Mouse (Mus musculus) limb, embryonic 10.5 days (tissue): ENCODE measurements around the gene Emid1. TPM values are rescaled to one million over a fixed set of nuclear protein-coding genes. Genes with fewer than 3 reads are reported as not detected.

Experiments used
- DNase-seq: peaks from one replicate; pipeline ENCODE4 v3.0.0-alpha.2; 2017; ENCODE audit warnings: low spot score
- H3K27ac ChIP-seq: fragments of 300-500 bp; sonication (generic); 2 replicates; pipeline ENCODE4 v1.5.1; 2016; ENCODE audit warnings: mild to moderate bottlenecking
- H3K27me3 ChIP-seq: fragments of 300-500 bp; sonication (generic); 2 replicates; pipeline ENCODE4 v1.6.1; 2016; ENCODE audit warnings: low read depth, mild to moderate bottlenecking; ENCODE audit not compliant: poor library complexity, severe bottlenecking
- H3K36me3 ChIP-seq: fragments of 300-500 bp; sonication (generic); 2 replicates; pipeline ENCODE4 v1.6.1; 2016; ENCODE audit warnings: mild to moderate bottlenecking, moderate library complexity
- H3K4me1 ChIP-seq: fragments of 300-500 bp; sonication (generic); 2 replicates; pipeline ENCODE4 v1.6.1; 2016
- H3K4me3 ChIP-seq: fragments of 300-500 bp; sonication (generic); 2 replicates; pipeline ENCODE4 v1.5.1; 2016; ENCODE audit warnings: mild to moderate bottlenecking, moderate library complexity
- H3K9me3 ChIP-seq: fragments of 300-500 bp; sonication (generic); replicated peaks from 2 replicates; pipeline ENCODE4 v1.6.1; 2016; ENCODE audit warnings: mild to moderate bottlenecking
- WGBS: fragments of 180-500 bp; shearing (Covaris S2); methylation state at CpG from one replicate; pipeline ENCODE4 v1.1.7; 2016; 5-methylcytosine and 5-hydroxymethylcytosine counted together
- polyA plus RNA-seq: library from polyadenylated mRNA; unstranded; fragments of >200 nt; fragmentation: Nextera tagmentation; extraction: Ambion mirVana; gene quantifications from 2 replicates; pipeline ENCODE4 v1.2.1, GENCODE M21; 2016

Gene Emid1
- polyA plus RNA-seq, 1 experiment from 2014 or later: 12.3 TPM

DNA sequence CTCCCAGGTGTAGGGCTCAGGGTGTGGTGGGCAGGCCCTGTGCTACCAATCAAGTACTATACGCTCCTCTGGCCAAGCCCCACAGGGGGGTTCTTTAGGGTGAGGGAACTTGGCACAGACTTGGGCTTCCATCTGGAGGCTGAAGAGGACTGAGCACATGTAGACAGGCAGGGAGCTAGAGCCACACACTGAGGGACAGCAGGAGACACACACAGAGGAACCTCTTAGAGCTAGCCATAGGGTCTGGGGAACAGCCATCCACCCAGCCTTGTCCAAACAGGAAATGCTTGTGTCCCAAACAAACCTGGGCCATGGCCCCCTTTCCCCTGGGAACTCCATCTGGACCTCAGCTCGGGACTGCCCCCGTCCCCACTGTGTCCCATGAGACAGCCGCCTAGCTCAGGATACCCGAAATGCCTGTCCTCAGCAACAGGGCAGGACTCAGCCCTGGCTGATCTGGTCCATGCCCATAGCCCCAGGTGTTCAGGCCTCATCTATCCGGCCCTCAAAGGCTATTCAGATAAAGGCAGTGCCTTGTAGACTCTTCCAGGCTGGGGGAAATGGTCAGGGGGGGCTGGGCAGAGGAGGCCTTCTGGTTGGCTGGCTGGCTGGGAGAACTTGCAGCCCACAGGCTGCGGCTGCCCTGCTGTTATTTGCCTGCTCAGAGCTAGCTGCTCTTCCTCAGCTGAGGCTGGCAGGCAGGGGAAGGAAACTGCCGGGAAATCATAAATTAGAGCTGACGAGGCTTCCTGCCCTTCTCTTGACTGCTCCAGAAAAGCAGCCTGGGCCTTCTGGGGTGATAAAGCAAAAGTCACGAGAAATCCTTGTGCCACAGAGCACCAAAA, 3.1 kb upstream of the Emid1 start:
- WGBS: 30% methylated on average over 10 of the region's 10 CpGs
- DNase-seq: no peak
- peaks cover 42% of the 10 kb centered on the region for H3K27me3 ChIP-seq
- no peaks in the 10 kb centered on the region for H3K36me3 ChIP-seq
- peaks cover 42% of the 10 kb centered on the region for H3K4me1 ChIP-seq
- no peaks in the 10 kb centered on the region for H3K9me3 ChIP-seq
- no peak overlapping the region for H3K4me3 ChIP-seq
- peak overlapping the region; percentile 66 for H3K27ac ChIP-seq

DNA sequence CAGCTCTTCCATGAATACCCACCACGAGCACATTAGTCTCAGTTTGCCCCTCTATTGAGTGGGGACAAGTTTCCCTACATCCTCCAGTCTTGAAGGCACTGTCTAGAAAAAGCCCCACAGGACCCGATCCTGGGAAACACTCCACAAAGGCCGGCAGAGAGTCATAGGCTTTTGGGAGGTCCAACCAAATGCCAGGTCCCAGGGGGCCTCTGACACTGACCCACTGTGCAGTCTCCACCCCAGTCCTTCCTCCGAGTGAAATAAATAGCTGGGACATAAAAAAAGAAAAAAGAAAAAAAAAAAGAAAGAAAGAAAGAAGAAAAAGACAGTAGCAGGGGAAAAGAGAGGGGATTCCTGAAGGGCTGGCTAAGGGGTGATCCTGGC, 818 bp downstream of the Emid1 start:
- Histone ChIP-seq H3K27ac (no peak overlapping the region), H3K4me3 (peak overlapping the region; percentile 64), H3K9me3 (no peaks in the 10 kb centered on the region), H3K27me3 (peaks cover 48% of the 10 kb centered on the region), H3K4me1 (peaks cover 47% of the 10 kb centered on the region), H3K36me3 (no peaks in the 10 kb centered on the region)
- DNase-seq: no peak
- 35% methylated on average over 4 of the region's 4 CpGs for WGBS

DNA sequence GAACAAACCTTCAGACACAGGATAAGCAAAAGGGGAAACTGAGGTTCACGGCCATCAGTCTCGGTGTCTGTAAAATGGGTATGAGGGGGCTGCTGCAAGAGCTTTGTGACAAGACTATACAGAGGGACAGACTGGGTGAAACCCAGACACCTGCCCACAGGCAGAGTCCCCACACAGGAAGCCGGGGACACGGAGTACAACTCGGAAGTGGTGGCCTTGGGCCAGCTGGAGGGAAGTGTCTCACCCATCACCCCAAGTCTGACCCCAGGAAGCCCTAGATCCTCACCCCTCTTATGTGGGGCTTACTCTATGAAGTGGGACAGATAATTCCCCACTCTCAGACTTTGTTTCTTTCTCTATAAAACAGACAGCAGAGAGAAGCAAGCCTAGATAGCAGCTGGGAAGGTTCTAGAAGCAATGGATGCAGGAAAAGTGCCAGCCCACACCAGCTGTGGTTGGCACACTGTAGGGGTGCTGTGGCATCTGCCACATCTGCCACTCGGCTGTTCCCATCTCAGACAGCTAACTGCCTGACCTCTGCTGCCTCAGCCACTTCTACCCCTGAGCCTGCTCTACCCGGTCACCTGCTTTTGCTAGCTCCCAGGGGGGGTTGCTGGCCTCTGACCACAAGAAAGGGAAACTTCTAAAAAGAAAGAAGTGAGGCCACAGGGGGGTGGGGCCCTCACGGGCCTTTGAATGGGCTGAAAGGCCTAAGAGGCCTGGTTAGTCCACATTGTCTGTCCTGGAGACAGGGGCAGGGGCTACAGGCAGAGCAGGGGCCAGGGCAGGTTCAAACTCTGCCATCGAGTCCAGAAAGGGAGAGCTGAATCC, 1.4 kb downstream of the Emid1 start:
- Histone ChIP-seq H3K9me3 (no peaks in the 10 kb centered on the region), H3K36me3 (no peaks in the 10 kb centered on the region), H3K27me3 (peaks cover 48% of the 10 kb centered on the region), H3K27ac (no peak overlapping the region), H3K4me3 (no peak overlapping the region), H3K4me1 (peaks cover 43% of the 10 kb centered on the region)
- no peak for DNase-seq
- 66% methylated on average over 9 of the region's 9 CpGs for WGBS

DNA sequence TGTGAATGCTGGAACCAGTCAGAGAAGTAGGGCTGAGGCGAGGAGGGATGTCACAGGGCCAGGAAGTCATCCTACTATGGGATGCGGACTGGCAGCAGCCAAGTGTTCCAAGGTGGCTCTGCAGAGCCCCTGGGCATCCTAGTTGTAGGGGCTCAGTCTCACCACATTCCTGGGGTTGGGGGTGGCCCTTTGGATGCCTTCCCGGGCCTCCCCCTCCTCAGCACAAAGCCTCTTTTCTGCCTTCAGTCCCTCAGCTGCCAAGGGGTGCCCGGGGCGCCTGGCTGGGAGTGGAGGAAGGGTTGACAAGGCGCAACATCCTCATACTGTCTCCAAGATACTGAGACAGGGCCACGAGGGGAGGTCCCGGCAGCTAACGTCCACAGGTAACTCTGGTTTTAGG, 2.1 kb downstream of the Emid1 start:
- Histone ChIP-seq H3K4me3 (no peak overlapping the region), H3K4me1 (peaks cover 38% of the 10 kb centered on the region), H3K27ac (no peak overlapping the region), H3K9me3 (no peaks in the 10 kb centered on the region), H3K27me3 (peaks cover 48% of the 10 kb centered on the region), H3K36me3 (no peaks in the 10 kb centered on the region)
- no peak for DNase-seq
- WGBS: 85% methylated on average over 9 of the region's 9 CpGs

DNA sequence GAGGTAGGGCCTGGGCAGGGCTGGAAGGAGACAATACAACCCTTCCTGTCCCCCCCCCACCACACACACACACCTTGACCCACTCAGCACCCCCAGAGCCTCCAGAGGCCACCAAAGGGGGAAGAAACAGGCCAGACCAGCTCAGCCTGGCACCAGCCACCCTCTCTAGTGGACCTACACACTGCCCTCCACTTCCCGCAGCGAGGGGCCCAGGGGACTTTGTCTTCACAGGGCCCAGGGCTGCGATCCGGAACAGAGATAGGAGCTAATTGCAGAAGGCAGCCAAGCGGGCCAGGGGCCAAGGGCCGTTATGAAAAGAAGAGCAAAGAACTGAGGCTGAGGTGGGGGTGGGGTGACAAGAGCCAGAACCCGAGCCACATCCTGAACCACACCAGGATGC, 2.8 kb downstream of the Emid1 start:
- H3K4me3 ChIP-seq: no peak overlapping the region
- H3K36me3 ChIP-seq: no peaks in the 10 kb centered on the region
- peaks cover 35% of the 10 kb centered on the region for H3K4me1 ChIP-seq
- H3K9me3 ChIP-seq: no peaks in the 10 kb centered on the region
- 41% methylated on average over 7 of the region's 7 CpGs for WGBS
- DNase-seq: no peak
- H3K27ac ChIP-seq: no peak overlapping the region
- H3K27me3 ChIP-seq: peaks cover 44% of the 10 kb centered on the region

DNA sequence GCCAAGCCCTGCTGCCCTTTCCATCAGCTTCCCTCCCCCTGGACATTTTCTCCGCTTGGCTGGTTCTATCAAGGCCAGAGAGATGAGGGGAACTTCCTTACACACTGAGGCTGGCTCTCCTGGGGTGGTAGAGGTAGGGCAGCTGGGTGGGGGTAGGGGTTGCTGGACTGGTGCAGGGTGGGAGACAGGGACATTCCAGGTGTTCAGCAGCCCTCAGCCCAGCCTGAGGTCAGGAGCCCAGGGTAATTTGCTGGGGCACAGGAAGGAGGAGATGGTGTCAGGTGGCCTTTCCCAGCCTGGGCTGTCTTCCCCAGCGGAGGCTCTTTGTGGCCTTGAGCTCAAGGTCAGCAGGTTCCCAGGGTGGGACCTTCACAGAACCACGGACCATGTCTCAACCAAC, 6.5 kb downstream of the Emid1 start:
- peaks cover 11% of the 10 kb centered on the region for H3K27me3 ChIP-seq
- H3K9me3 ChIP-seq: no peaks in the 10 kb centered on the region
- no peak overlapping the region for H3K4me3 ChIP-seq
- DNase-seq: no peak
- H3K4me1 ChIP-seq: peaks cover 20% of the 10 kb centered on the region
- H3K27ac ChIP-seq: no peak overlapping the region
- 79% methylated on average over 3 of the region's 3 CpGs for WGBS
- no peaks in the 10 kb centered on the region for H3K36me3 ChIP-seq

DNA sequence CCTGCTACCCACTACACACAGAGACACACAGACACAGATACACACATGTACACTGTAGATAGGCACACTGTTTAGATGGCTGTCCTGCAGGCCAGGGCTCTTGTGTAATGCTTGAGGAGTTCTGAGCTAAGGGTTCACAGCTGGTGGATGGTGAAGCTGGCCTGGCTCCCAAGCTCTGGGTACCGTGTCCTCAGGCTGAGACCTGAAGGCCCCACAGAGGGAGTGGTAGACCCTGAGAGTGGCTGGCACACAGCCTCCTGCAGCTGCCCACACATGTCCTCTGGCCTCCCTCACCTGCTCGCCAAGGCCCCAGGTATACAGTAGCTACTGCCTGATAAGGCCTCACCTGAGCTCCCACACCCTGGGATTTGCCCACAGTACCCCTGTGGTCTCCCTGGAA, 10.1 kb downstream of the Emid1 start:
- DNase-seq: no peak
- Histone ChIP-seq H3K36me3 (no peaks in the 10 kb centered on the region), H3K4me1 (0 out of 2 replicates have a peak, but pooled peaks cover 7% of the 10 kb centered on the region), H3K9me3 (no peaks in the 10 kb centered on the region), H3K4me3 (no peak overlapping the region), H3K27me3 (no peaks in the 10 kb centered on the region), H3K27ac (no peak overlapping the region)
- WGBS: 88% methylated on average over 2 of the region's 2 CpGs

DNA sequence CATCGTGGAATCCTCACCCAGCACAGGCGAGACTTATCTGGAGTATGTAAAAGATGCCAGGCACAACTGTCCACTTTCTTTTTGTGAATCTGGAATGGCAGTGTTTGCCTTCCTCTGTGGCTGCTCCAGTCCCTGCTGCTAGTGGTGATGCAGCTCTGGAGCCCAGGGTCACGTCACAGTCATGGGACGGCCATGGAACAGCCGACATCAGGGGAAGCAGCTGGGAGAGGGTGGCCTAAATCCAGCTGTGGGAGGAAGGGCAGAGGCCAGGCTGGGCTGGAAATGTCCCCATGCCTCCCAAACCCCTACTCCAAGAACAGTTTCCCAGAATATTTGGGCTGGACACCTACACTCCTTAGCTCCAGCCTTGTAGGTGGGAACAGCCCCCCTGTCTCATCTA, 10.8 kb downstream of the Emid1 start:
- H3K9me3 ChIP-seq: no peaks in the 10 kb centered on the region
- no peak overlapping the region for H3K27ac ChIP-seq
- H3K4me3 ChIP-seq: no peak overlapping the region
- no peak for DNase-seq
- no peaks in the 10 kb centered on the region for H3K27me3 ChIP-seq
- H3K36me3 ChIP-seq: no peaks in the 10 kb centered on the region
- 87% methylated on average over 5 of the region's 5 CpGs for WGBS
- H3K4me1 ChIP-seq: 0 out of 2 replicates have a peak, but pooled peaks cover 7% of the 10 kb centered on the region

DNA sequence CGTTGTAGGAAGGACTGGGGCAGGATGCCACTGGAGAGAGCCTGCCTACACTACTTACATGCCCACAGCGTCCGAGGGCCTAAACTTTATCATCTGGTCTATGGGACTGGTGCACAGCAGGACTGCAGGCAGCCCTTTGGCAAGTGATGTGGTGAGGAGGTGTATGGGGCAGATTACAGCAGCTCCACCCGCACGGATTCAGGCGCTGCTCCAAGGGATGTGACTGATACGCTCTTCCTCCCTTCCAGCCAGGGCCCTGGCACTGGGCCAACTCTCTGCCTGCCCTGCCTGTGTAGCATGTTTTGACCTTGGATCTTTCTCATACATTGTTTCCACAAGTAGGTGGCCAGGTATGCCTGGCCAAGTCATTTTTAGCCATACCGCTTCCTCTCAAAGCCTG, 11.4 kb downstream of the Emid1 start:
- WGBS: 77% methylated on average over 8 of the region's 8 CpGs
- no peak for DNase-seq

DNA sequence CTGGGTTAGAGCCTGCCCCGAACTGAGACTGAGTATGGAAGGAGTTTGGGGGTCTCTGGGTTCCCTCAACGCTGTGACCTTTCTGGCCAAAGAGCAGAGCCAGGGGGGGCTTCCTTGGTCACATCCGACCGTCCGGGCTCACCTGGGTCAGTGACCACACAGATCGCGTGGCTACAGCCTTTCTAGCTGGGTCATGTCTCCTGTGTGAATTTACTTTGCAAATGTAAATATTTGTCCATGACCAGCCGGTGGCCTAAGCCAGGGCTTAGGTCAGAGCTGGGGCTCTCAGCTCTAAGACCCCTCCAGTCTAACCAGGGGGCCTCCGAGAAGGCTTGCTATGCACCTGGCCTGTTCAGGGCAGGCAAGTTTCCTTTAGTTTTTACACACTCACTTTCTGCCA, 12.7 kb downstream of the Emid1 start:
- H3K36me3 ChIP-seq: no peaks in the 10 kb centered on the region
- H3K27me3 ChIP-seq: no peaks in the 10 kb centered on the region
- H3K4me3 ChIP-seq: no peak overlapping the region
- no peak overlapping the region for H3K27ac ChIP-seq
- 88% methylated on average over 9 of the region's 9 CpGs for WGBS
- no peaks in the 10 kb centered on the region for H3K9me3 ChIP-seq
- no peak for DNase-seq
- peaks cover 10% of the 10 kb centered on the region; the same call in 1 of the 2 replicates for H3K4me1 ChIP-seq

More for the DNA sequence above, 11.4 kb downstream of the Emid1 start:
- Histone ChIP-seq H3K36me3 (no peaks in the 10 kb centered on the region), H3K27ac (no peak overlapping the region), H3K4me3 (no peak overlapping the region), H3K27me3 (no peaks in the 10 kb centered on the region), H3K4me1 (0 out of 2 replicates have a peak, but pooled peaks cover 8% of the 10 kb centered on the region), H3K9me3 (no peaks in the 10 kb centered on the region)

DNA sequence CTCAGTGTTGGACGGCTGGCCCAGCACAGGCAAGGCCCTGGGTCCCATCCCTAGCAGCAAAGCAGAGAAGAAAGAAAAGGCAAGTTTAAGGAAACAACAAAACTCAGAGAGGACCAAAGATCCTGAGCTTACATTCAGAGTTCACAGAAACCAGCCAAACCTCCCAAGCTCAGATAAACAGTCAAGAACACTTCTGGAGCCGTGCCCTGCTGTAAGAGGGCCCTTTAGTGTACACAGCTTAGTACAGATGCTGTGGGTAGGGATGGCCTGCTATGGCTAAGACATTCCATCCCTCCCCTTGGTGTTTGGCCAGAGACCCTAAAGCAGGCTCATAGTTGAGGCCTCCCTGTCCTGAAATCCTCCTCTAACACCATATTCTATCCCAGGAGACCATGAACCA, 13.4 kb downstream of the Emid1 start:
- Histone ChIP-seq H3K9me3 (no peaks in the 10 kb centered on the region), H3K4me3 (no peak overlapping the region), H3K27me3 (no peaks in the 10 kb centered on the region), H3K4me1 (peaks cover 10% of the 10 kb centered on the region; the same call in 1 of the 2 replicates), H3K27ac (no peak overlapping the region), H3K36me3 (no peaks in the 10 kb centered on the region)
- WGBS: 82% methylated on average over 2 of the region's 2 CpGs
- no peak for DNase-seq

DNA sequence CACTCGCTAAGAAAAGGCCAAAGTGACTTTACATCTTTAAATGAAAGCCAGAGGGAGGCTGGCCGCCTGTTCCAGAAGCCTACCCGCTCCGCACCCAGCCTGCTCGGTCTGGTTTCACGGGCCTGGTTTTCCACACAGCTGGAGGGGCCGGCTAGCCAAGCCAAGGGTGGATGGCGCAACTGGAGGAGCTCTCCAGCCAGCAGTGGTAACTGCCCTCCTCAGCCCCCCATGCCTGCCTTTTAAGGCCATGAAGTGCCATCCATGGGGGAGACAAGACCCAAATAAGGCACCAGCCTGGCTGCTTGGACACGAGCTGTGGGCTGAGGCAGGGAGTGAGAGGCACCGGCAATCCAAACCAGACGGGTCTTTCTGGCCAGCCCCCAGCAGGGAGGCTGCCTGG, 16.1 kb downstream of the Emid1 start:
- no peak for DNase-seq

DNA sequence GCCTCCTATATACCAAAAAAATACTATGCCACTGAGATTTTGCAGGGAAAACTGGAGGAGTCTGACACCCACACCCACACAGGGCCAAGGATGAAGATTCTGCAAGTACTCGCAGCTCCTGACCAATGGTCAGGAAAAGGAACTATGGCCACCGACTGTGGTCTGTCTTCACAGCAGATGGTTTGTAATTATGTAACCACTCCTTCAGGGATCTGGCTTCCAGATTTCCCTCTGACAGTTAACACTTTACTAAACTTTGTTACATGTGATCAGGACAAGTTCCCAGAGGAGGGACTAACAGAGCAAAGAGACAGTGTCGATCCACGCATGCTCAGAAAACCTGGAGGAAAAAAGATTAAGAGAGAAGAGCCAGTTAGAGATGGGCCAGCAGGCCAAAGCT, 19.3 kb downstream of the Emid1 start:
- DNase-seq: no peak
- H3K36me3 ChIP-seq: no peaks in the 10 kb centered on the region
- H3K4me1 ChIP-seq: peaks cover 25% of the 10 kb centered on the region
- 81% methylated on average over 4 of the region's 4 CpGs for WGBS
- H3K4me3 ChIP-seq: no peak overlapping the region
- no peak overlapping the region for H3K27ac ChIP-seq
- no peaks in the 10 kb centered on the region for H3K27me3 ChIP-seq
- no peaks in the 10 kb centered on the region for H3K9me3 ChIP-seq

More for the DNA sequence above, 16.1 kb downstream of the Emid1 start:
- H3K9me3 ChIP-seq: no peaks in the 10 kb centered on the region
- H3K4me3 ChIP-seq: no peak overlapping the region
- 75% methylated on average over 11 of the region's 11 CpGs for WGBS
- peaks cover 7% of the 10 kb centered on the region; the same call in 1 of the 2 replicates for H3K4me1 ChIP-seq
- no peaks in the 10 kb centered on the region for H3K36me3 ChIP-seq
- no peak overlapping the region for H3K27ac ChIP-seq
- H3K27me3 ChIP-seq: no peaks in the 10 kb centered on the region
